Mouse (Mus musculus): ENCODE results near the gene Tacc2.

GRCm38 (mm10) chr7:130634259-130634871 is 57.1 kb downstream of the Tacc2 start:
- TF ChIP-seq EP300 (IDR thresholded peaks at IDR 0.05) (no peak), CTCF (IDR thresholded peaks at IDR 0.05) (no peak)
